Mouse (Mus musculus): ENCODE results near the gene A230050P20Rik. TPM values are rescaled to one million over a fixed set of nuclear protein-coding genes. Genes with fewer than 3 reads are reported as not detected.

The A230050P20Rik gene
- polyA plus RNA-seq, 1 experiment from 2014 or later: 1.5 TPM

GRCm38 (mm10) chr9:20916160-20916559 is 47.7 kb downstream of the A230050P20Rik start:
- H3K4me3 ChIP-seq (replicated peaks): no peak overlapping the region
- H3K4me2 ChIP-seq: no peak overlapping the region
- H3K9ac ChIP-seq: no peak overlapping the region
- ATAC-seq (ENCODE audit: low FRiP score): no peak
- H3K27me3 ChIP-seq: no peaks in the 10 kb centered on the region
- H3K27ac ChIP-seq: no peak overlapping the region
- H3K4me1 ChIP-seq: no peaks in the 10 kb centered on the region
- 82% methylated on average over 4 of the region's 4 CpGs for WGBS
- H3K36me3 ChIP-seq (replicated peaks): peaks cover 100% of the 10 kb centered on the region
- no peaks in the 10 kb centered on the region for H3K9me3 ChIP-seq

- no peak for ATAC-seq (ENCODE audit: low FRiP score)
- 91% methylated on average over 3 of the region's 3 CpGs for WGBS
- Histone ChIP-seq H3K9me3 (no peaks in the 10 kb centered on the region), H3K27me3 (no peaks in the 10 kb centered on the region), H3K9ac (no peak overlapping the region), H3K27ac (no peak overlapping the region), H3K4me2 (no peak overlapping the region), H3K4me3 (replicated peaks) (no peak overlapping the region), H3K4me1 (no peaks in the 10 kb centered on the region), H3K36me3 (replicated peaks) (peaks cover 99% of the 10 kb centered on the region)
These were observed 54.8 kb downstream of the A230050P20Rik start for GRCm38 (mm10) chr9:20923258-20923657.

Small RNAs within 50 kb of the gene (microRNA-seq; reads per million reads assigned to microRNA genes)
- 2.2 reads per million for gene Mir7081

Other genes with a start within 250 kb of the A230050P20Rik start
- gene Ubl5, start 225.8 kb upstream of the A230050P20Rik start, polyA plus RNA-seq (2016; fragmentation: Nextera tagmentation; extraction: Ambion mirVana): 499 and 516 TPM in 2 replicates
- 16.2 and 16.4 TPM in 2 replicates for gene Fbxl12, start 223.9 kb upstream of the A230050P20Rik start, polyA plus RNA-seq (2016; fragmentation: Nextera tagmentation; extraction: Ambion mirVana)
- 53.9 and 56.2 TPM in 2 replicates for gene Pin1, start 216.5 kb upstream of the A230050P20Rik start, polyA plus RNA-seq (2016; fragmentation: Nextera tagmentation; extraction: Ambion mirVana)
- 35.2 and 36.4 TPM in 2 replicates for gene Olfm2, start 122.3 kb upstream of the A230050P20Rik start, polyA plus RNA-seq (2016; fragmentation: Nextera tagmentation; extraction: Ambion mirVana)
- gene Col5a3, start 53.6 kb upstream of the A230050P20Rik start, polyA plus RNA-seq (2016; fragmentation: Nextera tagmentation; extraction: Ambion mirVana): 0.29 and 0.55 TPM in 2 replicates
- not detected in 2 replicates for gene Rdh8, start 50.1 kb upstream of the A230050P20Rik start, polyA plus RNA-seq (2016; fragmentation: Nextera tagmentation; extraction: Ambion mirVana)
- gene Angptl6, start 11.1 kb downstream of the A230050P20Rik start, polyA plus RNA-seq (2016; fragmentation: Nextera tagmentation; extraction: Ambion mirVana): 6.0 and 6.2 TPM in 2 replicates
- 63.2 and 66.9 TPM in 2 replicates for gene Ppan, start 19.5 kb downstream of the A230050P20Rik start, polyA plus RNA-seq (2016; fragmentation: Nextera tagmentation; extraction: Ambion mirVana)
- gene Eif3g, start 30.0 kb downstream of the A230050P20Rik start, polyA plus RNA-seq (2016; fragmentation: Nextera tagmentation; extraction: Ambion mirVana): 313 and 319 TPM in 2 replicates
- 134 and 153 TPM in 2 replicates for gene Dnmt1, start 91.2 kb downstream of the A230050P20Rik start, polyA plus RNA-seq (2016; fragmentation: Nextera tagmentation; extraction: Ambion mirVana)
- 13.1 and 16.5 TPM in 2 replicates for gene S1pr2, start 108.1 kb downstream of the A230050P20Rik start, polyA plus RNA-seq (2016; fragmentation: Nextera tagmentation; extraction: Ambion mirVana)
- 110 and 111 TPM in 2 replicates for gene Mrpl4, start 134.1 kb downstream of the A230050P20Rik start, polyA plus RNA-seq (2016; fragmentation: Nextera tagmentation; extraction: Ambion mirVana)
- 3.7 and 3.8 TPM in 2 replicates for gene Icam1, start 147.3 kb downstream of the A230050P20Rik start, polyA plus RNA-seq (2016; fragmentation: Nextera tagmentation; extraction: Ambion mirVana)
- gene Icam4, start 160.7 kb downstream of the A230050P20Rik start, polyA plus RNA-seq (2016; fragmentation: Nextera tagmentation; extraction: Ambion mirVana): 1.5 and 1.9 TPM in 2 replicates
- 0.13 TPM in 2 replicates for gene Icam5, start 163.4 kb downstream of the A230050P20Rik start, polyA plus RNA-seq (2016; fragmentation: Nextera tagmentation; extraction: Ambion mirVana)
- gene Zglp1, start 198.5 kb downstream of the A230050P20Rik start, polyA plus RNA-seq (2016; fragmentation: Nextera tagmentation; extraction: Ambion mirVana): 0.79 and 2.7 TPM in 2 replicates
- gene Gm49373, start 204.5 kb downstream of the A230050P20Rik start, polyA plus RNA-seq (2016; fragmentation: Nextera tagmentation; extraction: Ambion mirVana): 0.51 and 2.2 TPM in 2 replicates
- gene Fdx1l, start 205.0 kb downstream of the A230050P20Rik start, polyA plus RNA-seq (2016; fragmentation: Nextera tagmentation; extraction: Ambion mirVana): 37.6 and 42.6 TPM in 2 replicates
- gene Gm38431, start 223.4 kb downstream of the A230050P20Rik start, polyA plus RNA-seq (2016; fragmentation: Nextera tagmentation; extraction: Ambion mirVana): 2.0 and 2.8 TPM in 2 replicates
- gene Raver1, start 223.4 kb downstream of the A230050P20Rik start, polyA plus RNA-seq (2016; fragmentation: Nextera tagmentation; extraction: Ambion mirVana): 74.2 and 82.7 TPM in 2 replicates